ENCODE assay signal across 1 mouse cellular context in the genomic region with DNA sequence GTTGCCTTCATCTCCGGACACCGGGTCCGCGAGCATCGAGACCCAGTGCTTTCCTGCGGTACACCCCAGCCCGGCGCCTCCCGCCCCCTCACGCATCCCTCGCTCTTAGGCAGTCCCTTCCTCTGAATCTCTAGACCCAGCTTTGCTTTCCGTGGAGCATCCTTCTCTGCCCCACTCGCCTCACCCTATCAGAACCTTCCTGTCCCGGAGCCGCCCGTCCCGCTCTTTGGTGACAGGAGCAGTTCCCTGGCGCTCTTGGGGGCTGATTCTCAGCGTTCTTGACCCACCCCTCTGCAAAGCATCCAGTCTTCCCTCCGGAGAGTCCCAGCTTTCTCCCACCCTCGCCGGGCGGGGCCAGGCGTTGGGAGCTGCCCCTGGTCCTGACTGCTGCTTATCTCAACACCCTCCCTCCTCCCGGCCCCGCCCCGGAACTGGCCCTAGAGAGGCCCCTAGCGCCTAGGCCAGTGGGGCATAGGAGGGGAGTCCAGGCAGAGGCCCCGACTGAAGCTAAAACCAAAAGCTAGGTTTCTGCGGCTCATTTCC.
TF ChIP-seq lines count a peak whose summit lies in the region.

No protein-coding gene starts in this region.

TF ChIP-seq in myocyte, 11 proteins besides CTCF, POLR2A, EP300 and RAD21:
- TF ChIP-seq CEBPB (IDR thresholded peaks at IDR 0.05; ENCODE audit: insufficient read depth, poor library complexity, severe bottlenecking): no peak
- TF ChIP-seq SRF (IDR thresholded peaks at IDR 0.05; ENCODE audit: control insufficient read depth, insufficient read length, low read depth): no peak
- TF ChIP-seq TCF12 (IDR thresholded peaks at IDR 0.05; ENCODE audit: insufficient read depth, poor library complexity, severe bottlenecking): no peak
- no peak for TF ChIP-seq MYOG (IDR thresholded peaks at IDR 0.05; ENCODE audit: control insufficient read depth in 1 of 3, insufficient read depth in 1 of 3, insufficient read length in 2 of 3, low read depth in 2 of 3)
- TF ChIP-seq USF1 (IDR thresholded peaks at IDR 0.05; ENCODE audit: low read depth): no peak
- TF ChIP-seq MAX (IDR thresholded peaks at IDR 0.05; ENCODE audit: low read depth): no peak
- TF ChIP-seq REST (IDR thresholded peaks at IDR 0.05; ENCODE audit: insufficient read depth, insufficient read length): peak; percentile 70
